Mouse (Mus musculus): Measurements from ENCODE around the gene Btbd3. TPM values are rescaled to one million over a fixed set of nuclear protein-coding genes. Genes with fewer than 3 reads are reported as not detected.

Gene Btbd3
- polyA plus RNA-seq, 1 experiment, result 3.2 TPM

- no peaks in the 10 kb centered on the region for H3K27me3 ChIP-seq (ENCODE audit: control insufficient read depth, insufficient read depth, low read length)
- WGBS, result 88% methylated on average over 4 of the region's 4 CpGs
- DNase-seq, result no peak
- TF ChIP-seq CTCF (IDR thresholded peaks at IDR 0.05; ENCODE audit: borderline replicate concordance, control insufficient read depth, extremely low read depth, insufficient read depth, low read length, poor library complexity), result no peak
- TF ChIP-seq POLR2A (IDR thresholded peaks at IDR 0.05; ENCODE audit: control insufficient read depth, extremely low read depth, insufficient read depth, low read length, poor library complexity), result no peak
- H3K27ac ChIP-seq (ENCODE audit: control insufficient read depth, insufficient read depth, low read length), result no peak overlapping the region
- no peak overlapping the region for H3K4me3 ChIP-seq (ENCODE audit: control insufficient read depth, insufficient read depth, low read length)
- no peaks in the 10 kb centered on the region for H3K36me3 ChIP-seq (ENCODE audit: control insufficient read depth, insufficient read depth, low read length)
- no peaks in the 10 kb centered on the region for H3K4me1 ChIP-seq (replicated peaks; ENCODE audit: control insufficient read depth, insufficient read depth, low read length)
These were observed 149.6 kb downstream of the Btbd3 start for GRCm38 (mm10) chr2:138405753-138406528.

DNA sequence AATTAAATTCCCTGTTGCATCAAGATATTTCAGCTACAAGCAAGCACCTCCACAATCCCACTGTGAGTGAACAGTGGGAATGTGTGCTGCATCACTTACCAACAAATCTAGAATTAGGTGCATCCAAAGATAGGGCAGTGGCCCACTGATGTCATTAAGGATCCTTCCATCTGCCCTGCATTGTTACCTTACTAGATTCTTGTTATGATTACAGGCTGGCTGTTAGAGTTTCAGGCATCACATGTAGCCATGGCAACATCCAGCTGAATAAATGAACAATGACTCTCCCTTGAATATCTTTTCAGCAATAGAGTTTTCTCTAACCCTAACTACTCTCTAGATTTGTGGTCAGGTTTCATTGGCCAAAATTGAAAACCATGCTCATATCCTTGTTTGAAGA is 150.3 kb downstream of the Btbd3 start:
- Histone ChIP-seq H3K4me3 (ENCODE audit: control insufficient read depth, insufficient read depth, low read length) (no peak overlapping the region), H3K27ac (ENCODE audit: control insufficient read depth, insufficient read depth, low read length) (no peak overlapping the region), H3K4me1 (replicated peaks; ENCODE audit: control insufficient read depth, insufficient read depth, low read length) (no peaks in the 10 kb centered on the region), H3K36me3 (ENCODE audit: control insufficient read depth, insufficient read depth, low read length) (no peaks in the 10 kb centered on the region), H3K27me3 (ENCODE audit: control insufficient read depth, insufficient read depth, low read length) (no peaks in the 10 kb centered on the region)
- DNase-seq, result no peak
- TF ChIP-seq POLR2A (IDR thresholded peaks at IDR 0.05; ENCODE audit: control insufficient read depth, extremely low read depth, insufficient read depth, low read length, poor library complexity) (no peak), CTCF (IDR thresholded peaks at IDR 0.05; ENCODE audit: borderline replicate concordance, control insufficient read depth, extremely low read depth, insufficient read depth, low read length, poor library complexity) (no peak)

DNA sequence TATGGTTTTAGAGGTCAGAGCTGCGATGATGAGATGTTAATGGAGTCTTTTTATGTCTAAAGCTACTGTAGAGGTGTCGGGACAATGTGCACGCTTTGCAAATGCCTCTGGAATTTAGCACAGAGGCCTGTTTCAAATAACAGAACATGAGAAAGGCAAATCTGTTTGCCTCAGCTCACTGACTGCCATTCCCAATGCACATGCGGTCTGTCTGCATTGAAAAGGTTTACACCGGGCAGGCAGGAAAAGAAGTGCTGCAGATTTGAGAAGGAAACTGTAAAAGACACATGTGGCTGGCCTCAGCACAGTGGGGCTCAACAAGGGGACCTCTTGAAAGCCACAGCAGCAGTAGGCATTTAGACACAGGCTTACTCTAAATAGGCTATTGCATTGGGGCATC is 156.2 kb downstream of the Btbd3 start:
- no peak for DNase-seq
- H3K4me1 ChIP-seq (replicated peaks; ENCODE audit: control insufficient read depth, insufficient read depth, low read length), result no peaks in the 10 kb centered on the region
- WGBS, result 62% methylated on average over 5 of the region's 5 CpGs
- H3K27me3 ChIP-seq (ENCODE audit: control insufficient read depth, insufficient read depth, low read length), result no peaks in the 10 kb centered on the region
- no peak for TF ChIP-seq CTCF (IDR thresholded peaks at IDR 0.05; ENCODE audit: borderline replicate concordance, control insufficient read depth, extremely low read depth, insufficient read depth, low read length, poor library complexity)
- no peak for TF ChIP-seq POLR2A (IDR thresholded peaks at IDR 0.05; ENCODE audit: control insufficient read depth, extremely low read depth, insufficient read depth, low read length, poor library complexity)
- H3K4me3 ChIP-seq (ENCODE audit: control insufficient read depth, insufficient read depth, low read length), result no peak overlapping the region
- no peaks in the 10 kb centered on the region for H3K36me3 ChIP-seq (ENCODE audit: control insufficient read depth, insufficient read depth, low read length)
- no peak overlapping the region for H3K27ac ChIP-seq (ENCODE audit: control insufficient read depth, insufficient read depth, low read length)

DNA sequence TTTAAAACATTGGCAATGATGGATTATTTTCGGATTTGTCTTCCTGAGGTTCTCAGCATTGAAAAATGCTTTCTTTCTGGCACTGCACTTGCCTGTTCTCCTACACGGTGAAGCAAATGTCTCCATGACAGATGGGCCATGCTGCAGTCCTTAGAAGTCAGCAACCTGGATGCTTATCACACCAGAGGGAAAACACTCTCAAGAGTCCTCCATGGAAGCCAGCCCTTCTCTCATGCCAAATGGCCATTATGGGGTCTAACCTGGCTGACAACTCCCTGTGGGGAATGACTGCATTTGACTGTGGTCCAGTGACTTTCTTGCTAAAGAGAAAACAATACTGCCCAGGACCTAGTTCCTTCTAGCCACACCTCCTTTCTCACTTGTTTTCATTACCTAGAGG is 166.0 kb downstream of the Btbd3 start:
- TF ChIP-seq POLR2A (IDR thresholded peaks at IDR 0.05; ENCODE audit: control insufficient read depth, extremely low read depth, insufficient read depth, low read length, poor library complexity) (no peak), CTCF (IDR thresholded peaks at IDR 0.05; ENCODE audit: borderline replicate concordance, control insufficient read depth, extremely low read depth, insufficient read depth, low read length, poor library complexity) (no peak)
- WGBS, result 81% methylated on average over 2 of the region's 2 CpGs

GRCm38 (mm10) chr2:138431991-138432390 is 175.6 kb downstream of the Btbd3 start:
- no peak for DNase-seq
- H3K4me3 ChIP-seq (ENCODE audit: control insufficient read depth, insufficient read depth, low read length), result no peak overlapping the region
- no peak overlapping the region for H3K27ac ChIP-seq (ENCODE audit: control insufficient read depth, insufficient read depth, low read length)
- no peaks in the 10 kb centered on the region for H3K27me3 ChIP-seq (ENCODE audit: control insufficient read depth, insufficient read depth, low read length)
- 52% methylated on average over 2 of the region's 2 CpGs for WGBS
- no peaks in the 10 kb centered on the region for H3K4me1 ChIP-seq (replicated peaks; ENCODE audit: control insufficient read depth, insufficient read depth, low read length)
- TF ChIP-seq POLR2A (IDR thresholded peaks at IDR 0.05; ENCODE audit: control insufficient read depth, extremely low read depth, insufficient read depth, low read length, poor library complexity) (no peak), CTCF (IDR thresholded peaks at IDR 0.05; ENCODE audit: borderline replicate concordance, control insufficient read depth, extremely low read depth, insufficient read depth, low read length, poor library complexity) (no peak)
- no peaks in the 10 kb centered on the region for H3K36me3 ChIP-seq (ENCODE audit: control insufficient read depth, insufficient read depth, low read length)

More for the DNA sequence above, 166.0 kb downstream of the Btbd3 start:
- DNase-seq, result no peak
- H3K4me3 ChIP-seq (ENCODE audit: control insufficient read depth, insufficient read depth, low read length), result no peak overlapping the region
- H3K36me3 ChIP-seq (ENCODE audit: control insufficient read depth, insufficient read depth, low read length), result no peaks in the 10 kb centered on the region
- no peak overlapping the region for H3K27ac ChIP-seq (ENCODE audit: control insufficient read depth, insufficient read depth, low read length)
- no peaks in the 10 kb centered on the region for H3K4me1 ChIP-seq (replicated peaks; ENCODE audit: control insufficient read depth, insufficient read depth, low read length)
- no peaks in the 10 kb centered on the region for H3K27me3 ChIP-seq (ENCODE audit: control insufficient read depth, insufficient read depth, low read length)

GRCm38 (mm10) chr2:138446466-138446865 is 190.1 kb downstream of the Btbd3 start:
- WGBS, result 96% methylated on average over 3 of the region's 3 CpGs
- DNase-seq, result no peak

More at GRCm38 (mm10) chr2:138446466-138446865, 190.1 kb downstream of the Btbd3 start:
- Histone ChIP-seq H3K36me3 (ENCODE audit: control insufficient read depth, insufficient read depth, low read length) (no peaks in the 10 kb centered on the region), H3K4me1 (replicated peaks; ENCODE audit: control insufficient read depth, insufficient read depth, low read length) (no peaks in the 10 kb centered on the region), H3K4me3 (ENCODE audit: control insufficient read depth, insufficient read depth, low read length) (no peak overlapping the region), H3K27ac (ENCODE audit: control insufficient read depth, insufficient read depth, low read length) (no peak overlapping the region), H3K27me3 (ENCODE audit: control insufficient read depth, insufficient read depth, low read length) (no peaks in the 10 kb centered on the region)
- no peak for TF ChIP-seq CTCF (IDR thresholded peaks at IDR 0.05; ENCODE audit: borderline replicate concordance, control insufficient read depth, extremely low read depth, insufficient read depth, low read length, poor library complexity)
- TF ChIP-seq POLR2A (IDR thresholded peaks at IDR 0.05; ENCODE audit: control insufficient read depth, extremely low read depth, insufficient read depth, low read length, poor library complexity), result no peak
